Mouse (Mus musculus): Measurements from ENCODE around the gene Siah1a. TPM values are rescaled to one million over a fixed set of nuclear protein-coding genes. Genes with fewer than 3 reads are reported as not detected.

The Siah1a gene
- total RNA-seq, 2 experiments from 2014 or later = 7.7 to 10.4 TPM

- DNase-seq = no peak
Observed at GRCm38 (mm10) chr8:86744313-86745220, 1.2 kb downstream of the Siah1a start.

- no peak for DNase-seq
Observed at GRCm38 (mm10) chr8:86742605-86743345, 3.0 kb downstream of the Siah1a start.

GRCm38 (mm10) chr8:86741627-86742026 is 4.1 kb downstream of the Siah1a start:
- DNase-seq = no peak

GRCm38 (mm10) chr8:86740899-86741298 is 4.8 kb downstream of the Siah1a start:
- no peak for DNase-seq

GRCm38 (mm10) chr8:86735446-86736111 is 10.2 kb downstream of the Siah1a start:
- DNase-seq = no peak

DNA sequence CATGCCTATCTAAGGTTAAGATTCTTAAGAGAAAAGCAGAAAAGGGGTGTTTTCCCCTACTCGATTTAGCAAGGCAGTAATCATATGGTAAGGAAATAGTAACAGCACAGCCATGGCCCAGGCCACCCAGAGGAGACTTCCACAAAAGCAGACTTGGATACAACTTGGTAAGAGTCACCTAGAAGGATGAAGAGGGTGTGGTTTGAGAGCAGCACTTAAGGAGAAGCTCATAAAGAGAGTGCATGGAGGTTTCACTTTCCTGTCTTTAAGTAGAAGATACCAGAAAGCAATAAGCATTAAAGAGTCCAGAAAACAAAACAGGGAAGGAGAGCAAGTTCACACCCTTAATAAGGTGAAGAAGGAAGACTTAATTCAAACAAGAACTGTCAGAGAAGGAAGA is 10.8 kb downstream of the Siah1a start:
- DNase-seq = no peak

- no peak for DNase-seq
Observed at GRCm38 (mm10) chr8:86734171-86734570, 11.6 kb downstream of the Siah1a start.

DNA sequence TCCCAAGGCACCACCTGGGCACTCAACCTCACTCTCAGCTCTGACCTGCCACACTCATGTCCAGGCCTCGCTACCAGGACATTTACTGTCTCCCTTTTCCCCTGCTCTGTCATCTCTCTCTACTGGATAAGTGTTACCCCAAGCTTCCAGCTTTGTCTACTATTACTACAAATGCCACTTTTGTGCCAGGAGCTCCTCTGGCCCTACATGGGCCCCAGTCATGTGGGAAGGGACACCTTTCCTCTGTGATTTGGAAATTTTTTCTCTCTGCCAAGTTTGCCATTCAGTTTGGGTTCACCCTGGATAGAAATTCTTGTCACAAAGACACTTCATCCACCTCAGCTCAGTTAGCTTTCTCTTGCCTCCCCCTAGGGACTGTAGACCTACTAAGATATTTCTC is 14.9 kb downstream of the Siah1a start:
- DNase-seq = no peak

GRCm38 (mm10) chr8:86730303-86730702 is 15.4 kb downstream of the Siah1a start:
- no peak for DNase-seq

GRCm38 (mm10) chr8:86728224-86728950 is 17.3 kb downstream of the Siah1a start:
- DNase-seq = no peak

- DNase-seq = no peak
Observed at GRCm38 (mm10) chr8:86726959-86727358, 18.8 kb downstream of the Siah1a start.

- no peak for DNase-seq
Observed at GRCm38 (mm10) chr8:86721490-86721889, 24.2 kb downstream of the Siah1a start.

DNA sequence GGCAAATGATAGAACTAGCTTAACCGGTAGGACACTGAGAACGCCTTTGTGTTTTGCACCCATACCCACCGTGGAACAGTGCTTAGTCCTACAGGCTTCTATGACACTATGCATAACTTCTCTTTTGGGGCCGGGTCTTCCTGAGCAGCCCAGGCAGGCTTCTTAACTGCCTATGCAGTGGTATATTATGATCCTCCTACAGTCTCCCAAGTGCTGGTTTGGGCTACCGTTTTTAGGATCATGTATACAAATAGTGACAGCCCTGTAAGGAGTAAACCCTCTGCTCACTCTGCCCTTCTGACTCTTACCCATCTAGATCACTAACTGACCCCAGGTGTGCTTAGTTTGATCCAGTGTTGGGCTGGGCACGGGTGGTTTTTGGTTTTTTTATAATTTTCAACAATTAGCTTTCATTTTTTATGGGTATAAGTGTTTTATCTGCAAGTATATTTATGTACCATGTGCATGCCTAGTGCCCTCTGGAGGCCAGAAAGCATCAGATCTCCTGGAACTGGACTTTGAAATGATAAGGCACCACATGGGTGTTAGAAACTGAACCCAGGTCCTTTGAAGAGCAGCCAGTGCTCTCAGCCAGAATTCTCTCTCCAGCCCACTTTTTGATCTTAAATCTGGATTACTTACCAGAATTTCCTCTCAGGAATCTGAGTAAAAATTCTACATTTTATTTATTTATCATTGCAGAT is 24.8 kb downstream of the Siah1a start:
- DNase-seq = no peak

DNA sequence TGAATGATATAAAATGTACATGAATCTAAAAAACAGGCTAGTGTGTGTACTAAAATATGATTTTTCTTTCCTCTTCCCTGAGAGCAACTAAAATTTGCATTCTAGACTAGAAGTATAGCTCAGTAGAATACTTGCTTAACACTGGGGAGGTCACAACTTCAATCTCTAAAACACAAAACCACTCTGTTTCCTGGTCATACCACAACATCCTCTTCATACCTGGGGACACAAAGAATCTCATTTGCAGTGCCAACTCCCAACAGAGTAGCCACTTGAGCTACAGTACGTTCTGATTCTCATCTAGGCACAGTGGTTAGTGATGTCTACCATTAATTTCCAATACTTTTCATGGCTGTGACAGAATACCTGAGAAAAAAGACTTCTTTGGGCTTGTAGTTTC is 26.4 kb downstream of the Siah1a start:
- no peak for DNase-seq

DNA sequence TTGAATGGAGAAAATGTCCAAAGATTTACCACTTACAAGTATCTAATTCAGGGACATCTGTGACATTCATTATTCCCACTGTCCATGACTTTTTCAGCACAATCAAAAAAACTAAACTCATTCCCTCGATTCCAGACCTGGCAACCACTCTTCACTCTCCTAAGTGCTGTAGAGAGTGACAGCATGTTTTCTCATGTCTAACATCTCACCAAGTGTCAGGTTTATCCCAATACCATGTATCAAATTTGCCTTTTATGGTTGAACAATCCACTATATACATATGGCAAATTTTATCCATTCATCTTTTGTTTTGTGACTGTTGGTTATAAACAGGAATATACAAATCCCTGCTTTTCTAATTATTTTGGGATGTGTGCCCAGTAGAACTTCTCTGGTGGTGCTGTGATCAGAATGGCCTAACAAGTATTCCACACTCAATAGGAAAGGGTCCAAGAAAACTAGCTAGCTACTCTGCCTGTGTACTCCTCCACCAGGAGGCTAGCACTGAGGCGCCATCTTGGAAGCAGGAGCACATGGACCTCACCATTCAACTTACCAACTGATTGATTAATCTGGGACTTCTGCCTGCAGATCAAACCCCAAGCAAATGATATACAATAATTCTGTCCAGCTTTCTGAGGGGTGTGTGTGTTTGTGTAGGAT is 27.3 kb downstream of the Siah1a start:
- no peak for DNase-seq

DNA sequence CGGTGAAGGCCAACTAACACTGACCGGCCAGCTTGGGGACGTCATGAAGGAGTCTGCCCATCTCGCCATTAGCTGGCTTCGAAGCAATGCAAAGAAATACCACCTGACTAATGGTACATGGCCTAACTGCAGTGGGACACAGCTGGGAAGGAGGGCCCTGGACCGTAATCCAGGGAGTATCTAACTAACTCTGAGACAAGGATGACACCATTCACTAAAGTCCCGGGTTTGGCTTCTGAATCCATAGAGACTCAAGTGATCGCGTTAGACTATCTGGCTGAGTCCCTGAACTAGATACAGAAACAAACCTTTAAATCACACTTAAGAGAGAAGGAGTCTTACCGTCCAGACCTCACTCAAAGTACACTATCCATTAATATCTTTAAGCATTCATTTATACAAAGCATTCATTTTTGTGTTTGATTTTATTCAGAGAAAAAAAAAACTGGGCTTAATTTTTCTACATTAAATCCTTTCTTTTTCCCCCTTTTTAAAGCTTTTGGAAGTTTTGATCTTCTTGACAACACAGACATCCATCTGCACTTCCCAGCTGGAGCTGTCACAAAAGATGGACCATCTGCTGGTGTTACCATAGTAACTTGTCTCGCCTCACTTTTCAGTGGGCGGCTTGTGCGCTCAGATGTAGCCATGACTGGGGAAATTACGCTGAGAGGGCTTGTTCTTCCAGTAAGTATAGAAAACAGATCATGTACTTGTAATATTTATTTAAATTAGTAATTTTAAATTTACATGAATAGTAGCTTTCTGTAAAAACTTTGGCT is 32.1 kb downstream of the Siah1a start:
- no peak for DNase-seq

GRCm38 (mm10) chr8:86712594-86712993 is 33.1 kb downstream of the Siah1a start:
- no peak for DNase-seq

- DNase-seq = no peak
Observed at GRCm38 (mm10) chr8:86707873-86708272, 37.9 kb downstream of the Siah1a start.

- DNase-seq = no peak
Observed at GRCm38 (mm10) chr8:86706756-86707155, 39.0 kb downstream of the Siah1a start.

- DNase-seq = no peak
Observed at GRCm38 (mm10) chr8:86705317-86705716, 40.4 kb downstream of the Siah1a start.

Data from gastrocnemius, postnatal 25 days (tissue).